Mouse (Mus musculus) erythroblast, embryonic 14.5 days (primary cell): ENCODE measurements around the gene Xrcc3. TPM values are rescaled to one million over a fixed set of nuclear protein-coding genes. Genes with fewer than 3 reads are reported as not detected.

Source experiments
- H3K27me3 ChIP-seq: 2 replicates; pipeline ENCODE4 v1.6.1; 2012; ENCODE audit warnings: inconsistent platforms; ENCODE audit not compliant: control insufficient read depth
- H3K36me3 ChIP-seq: 2 replicates; pipeline ENCODE4 v1.6.1; 2012; ENCODE audit warnings: mild to moderate bottlenecking, inconsistent platforms; ENCODE audit not compliant: control insufficient read depth
- H3K4me1 ChIP-seq: 2 replicates; pipeline ENCODE4 v1.6.1; 2012; ENCODE audit warnings: inconsistent platforms; ENCODE audit not compliant: control insufficient read depth
- H3K4me3 ChIP-seq: replicated peaks from 2 replicates; pipeline ENCODE3; 2012; ENCODE audit warnings: moderate library complexity, mild to moderate bottlenecking, inconsistent platforms
- H3K9me3 ChIP-seq: 2 replicates; pipeline ENCODE4 v1.6.1; 2012; ENCODE audit warnings: low read length, inconsistent platforms, mixed read lengths; ENCODE audit not compliant: control insufficient read depth
- GATA1 ChIP-seq: IDR thresholded peaks from 2 replicates; pipeline ENCODE4 v1.6.1; 2012; ENCODE audit warnings: low read length, inconsistent platforms, mixed read lengths
- TAL1 ChIP-seq: IDR thresholded peaks from 3 replicates; pipeline ENCODE4 v1.6.1; 2012; ENCODE audit warnings: low read length, inconsistent platforms, mixed read lengths
- polyA plus RNA-seq: library from polyadenylated mRNA; stranded (reverse); fragments of >175 nt; gene quantifications from 2 replicates; pipeline ENCODE4 v1.2.3, GENCODE M21; 2012

The Xrcc3 gene
- polyA plus RNA-seq, 1 experiment, result 0.85 TPM

GRCm38 (mm10) chr12:111808775-111809174 lies 4.9 kb downstream of the Xrcc3 start:
- H3K4me3 ChIP-seq, result no peak overlapping the region
- TF ChIP-seq TAL1 (no peak), GATA1 (no peak)
- peaks cover 83% of the 10 kb centered on the region for H3K36me3 ChIP-seq
- H3K4me1 ChIP-seq, result peaks cover 45% of the 10 kb centered on the region
- no peaks in the 10 kb centered on the region for H3K9me3 ChIP-seq
- H3K27me3 ChIP-seq, result no peaks in the 10 kb centered on the region

GRCm38 (mm10) chr12:111803538-111803937 lies 10.1 kb downstream of the Xrcc3 start:
- Histone ChIP-seq H3K27me3 (no peaks in the 10 kb centered on the region), H3K9me3 (no peaks in the 10 kb centered on the region), H3K36me3 (peaks cover 92% of the 10 kb centered on the region), H3K4me1 (no peaks in the 10 kb centered on the region), H3K4me3 (no peak overlapping the region)
- no peak for TF ChIP-seq TAL1

DNA sequence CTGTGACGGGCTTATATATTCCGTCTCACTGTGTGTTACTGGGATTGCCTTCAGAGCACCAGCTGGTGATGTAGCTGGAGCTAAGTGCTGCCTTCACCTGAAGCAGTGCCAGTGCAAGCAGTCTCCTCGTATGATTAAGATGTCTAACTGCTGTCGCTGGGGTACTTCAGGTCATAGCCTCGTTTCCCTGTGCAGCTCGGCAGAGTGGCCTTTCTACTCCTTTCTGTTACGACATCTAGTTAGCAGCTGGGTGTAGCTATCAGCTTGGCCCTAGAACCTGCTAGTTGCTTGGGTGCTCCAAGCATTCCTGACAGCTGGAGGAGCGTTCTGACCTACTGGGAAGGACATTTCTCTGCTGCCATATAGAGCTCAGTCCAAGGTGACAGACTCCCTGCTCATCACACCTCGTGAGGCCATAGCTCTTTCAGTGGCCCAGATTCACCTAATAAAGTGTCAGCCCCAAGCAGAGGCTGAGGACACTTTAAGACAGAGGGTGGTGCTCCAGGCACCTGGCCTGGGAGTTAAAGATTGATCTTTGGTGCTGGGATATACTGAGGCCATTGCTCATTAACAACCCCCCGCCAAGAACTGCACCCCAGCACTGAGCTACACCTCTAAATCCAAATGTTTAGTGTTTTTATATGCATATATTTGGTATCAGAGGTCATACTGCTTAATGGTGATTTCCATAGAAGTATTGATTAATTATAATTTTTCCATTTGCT lies 13.1 kb downstream of the Xrcc3 start:
- TF ChIP-seq TAL1 (no peak), GATA1 (no peak)

DNA sequence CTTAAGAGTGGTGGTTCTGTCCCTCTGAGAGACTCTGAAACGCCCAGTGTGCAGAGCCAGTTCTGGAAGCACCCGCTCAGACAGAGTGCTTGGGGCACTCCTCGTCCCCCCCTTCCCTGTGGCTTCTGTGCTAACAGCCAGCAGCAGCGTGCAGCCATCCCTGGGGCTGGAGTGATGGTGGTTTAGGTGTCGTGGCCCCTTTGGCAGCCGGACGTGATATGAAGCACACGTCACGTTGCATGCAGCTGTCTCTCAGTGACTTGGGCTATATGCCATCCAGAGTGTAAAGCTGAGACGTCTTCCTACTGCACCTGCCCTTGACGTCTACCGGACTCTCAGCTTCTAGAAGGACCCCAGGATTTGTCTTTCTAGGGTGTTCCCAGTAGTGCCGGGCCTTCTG lies 15.2 kb downstream of the Xrcc3 start:
- Histone ChIP-seq H3K4me3 (no peak overlapping the region), H3K36me3 (peaks cover 89% of the 10 kb centered on the region), H3K27me3 (no peaks in the 10 kb centered on the region), H3K9me3 (no peaks in the 10 kb centered on the region), H3K4me1 (peaks cover 14% of the 10 kb centered on the region)
- no peak for TF ChIP-seq GATA1
- TF ChIP-seq TAL1, result no peak

More for the DNA sequence above, 13.1 kb downstream of the Xrcc3 start:
- Histone ChIP-seq H3K4me1 (no peaks in the 10 kb centered on the region), H3K4me3 (no peak overlapping the region), H3K27me3 (no peaks in the 10 kb centered on the region), H3K9me3 (no peaks in the 10 kb centered on the region), H3K36me3 (peaks cover 89% of the 10 kb centered on the region)

DNA sequence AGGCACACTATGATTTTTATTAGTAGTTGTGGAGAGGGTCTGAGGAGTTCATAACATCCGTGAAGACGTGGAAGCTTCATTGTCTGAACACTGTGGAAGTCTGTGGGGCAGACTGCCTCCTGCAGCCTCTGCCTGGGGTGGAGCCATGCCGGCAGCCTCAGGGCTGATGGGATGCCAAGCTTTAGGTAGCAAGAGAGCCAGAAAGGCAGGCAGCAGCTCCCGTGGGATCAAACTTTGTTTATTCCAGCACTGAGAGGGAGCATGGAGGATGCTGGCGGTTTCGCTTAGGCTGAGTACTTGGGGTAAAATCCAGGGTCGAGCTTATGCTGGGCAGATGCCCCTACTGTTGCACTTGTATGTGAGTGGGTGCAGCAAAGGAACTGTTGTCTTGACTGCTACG lies 16.4 kb downstream of the Xrcc3 start:
- Histone ChIP-seq H3K27me3 (no peaks in the 10 kb centered on the region), H3K4me1 (peaks cover 18% of the 10 kb centered on the region), H3K9me3 (no peaks in the 10 kb centered on the region), H3K4me3 (no peak overlapping the region), H3K36me3 (peaks cover 86% of the 10 kb centered on the region)
- TF ChIP-seq TAL1 (no peak), GATA1 (no peak)

GRCm38 (mm10) chr12:111795180-111795895 lies 18.3 kb downstream of the Xrcc3 start:
- H3K9me3 ChIP-seq, result no peaks in the 10 kb centered on the region
- H3K4me1 ChIP-seq, result peaks cover 18% of the 10 kb centered on the region
- H3K27me3 ChIP-seq, result no peaks in the 10 kb centered on the region
- H3K4me3 ChIP-seq, result no peak overlapping the region
- peaks cover 86% of the 10 kb centered on the region for H3K36me3 ChIP-seq
- TF ChIP-seq TAL1 (no peak), GATA1 (no peak)

DNA sequence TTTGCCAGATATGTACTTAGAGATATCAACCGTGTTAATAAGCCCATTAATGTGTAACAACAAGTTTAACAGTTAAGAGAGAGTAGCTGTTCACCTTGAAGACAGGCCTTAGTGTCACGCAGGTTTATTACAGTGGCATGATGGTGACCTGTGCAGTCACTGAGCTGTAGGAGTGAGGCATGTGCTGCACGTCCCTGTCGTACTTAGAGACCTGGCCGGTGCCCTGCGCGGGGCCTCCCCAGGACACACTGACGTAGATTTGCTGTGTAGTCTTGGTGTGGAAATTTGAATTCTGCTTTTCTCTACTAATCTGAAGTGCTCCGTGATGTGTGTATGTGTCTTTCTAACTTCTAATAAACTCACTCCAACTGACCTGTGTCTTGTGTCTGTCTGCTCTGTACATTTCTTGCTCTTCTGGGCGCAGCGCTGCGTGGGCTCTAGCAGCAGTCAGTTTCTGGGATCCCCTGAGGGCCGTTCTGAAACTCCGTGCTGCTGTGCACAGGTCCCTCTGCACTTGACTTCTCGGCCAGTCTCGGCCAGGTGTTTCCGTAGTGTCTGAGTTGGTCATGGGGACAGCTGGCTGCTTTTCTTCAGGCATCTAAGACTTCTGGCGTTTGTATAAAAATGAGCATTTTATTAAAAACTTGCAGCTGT lies 19.0 kb downstream of the Xrcc3 start:
- Histone ChIP-seq H3K9me3 (no peaks in the 10 kb centered on the region), H3K27me3 (no peaks in the 10 kb centered on the region), H3K4me3 (no peak overlapping the region), H3K4me1 (peaks cover 18% of the 10 kb centered on the region), H3K36me3 (peaks cover 89% of the 10 kb centered on the region)
- TF ChIP-seq TAL1, result no peak

- H3K9me3 ChIP-seq, result no peaks in the 10 kb centered on the region
- H3K27me3 ChIP-seq, result no peaks in the 10 kb centered on the region
- H3K36me3 ChIP-seq, result peaks cover 90% of the 10 kb centered on the region
- no peak overlapping the region for H3K4me3 ChIP-seq
- H3K4me1 ChIP-seq, result peaks cover 18% of the 10 kb centered on the region
- TF ChIP-seq TAL1, result no peak
- TF ChIP-seq GATA1, result no peak
Observed at GRCm38 (mm10) chr12:111794102-111794501, 19.6 kb downstream of the Xrcc3 start.

DNA sequence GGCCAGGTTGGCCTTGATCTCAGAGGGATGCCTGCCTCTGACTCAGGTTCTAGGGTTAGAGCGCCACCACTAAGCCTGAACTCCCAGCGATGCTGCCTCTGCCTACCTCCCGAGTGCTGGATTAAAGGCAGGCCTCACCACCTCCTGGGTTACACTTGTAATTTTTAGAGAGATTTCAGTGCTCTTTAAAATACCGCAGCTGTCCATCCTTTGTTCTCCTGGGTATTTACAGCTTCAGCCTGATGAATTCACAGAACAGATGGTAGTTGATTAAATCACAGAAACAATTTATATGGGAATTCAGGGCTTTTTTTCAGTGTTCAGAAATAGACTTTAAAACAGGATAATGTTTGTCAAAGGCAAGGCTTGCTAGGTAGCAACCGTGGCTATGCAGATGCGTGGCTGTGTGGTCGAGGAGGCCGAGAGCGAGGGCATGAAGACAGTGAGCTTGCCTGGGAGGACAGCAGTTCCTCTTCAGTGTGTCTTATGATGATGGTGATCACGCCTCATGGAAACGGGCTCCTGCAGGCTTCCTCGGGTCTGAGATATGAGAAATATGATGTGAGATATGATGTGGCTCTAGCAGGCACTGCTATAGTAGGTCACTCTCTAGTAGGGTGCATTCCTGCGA lies 22.1 kb downstream of the Xrcc3 start:
- Histone ChIP-seq H3K36me3 (peaks cover 94% of the 10 kb centered on the region), H3K4me3 (no peak overlapping the region)

More for the DNA sequence above, 22.1 kb downstream of the Xrcc3 start:
- no peaks in the 10 kb centered on the region for H3K9me3 ChIP-seq
- H3K27me3 ChIP-seq, result no peaks in the 10 kb centered on the region
- TF ChIP-seq TAL1 (no peak), GATA1 (no peak)
- peaks cover 25% of the 10 kb centered on the region for H3K4me1 ChIP-seq
